Mouse (Mus musculus): ENCODE measurements at regions not wholly inside any gene's neighbourhood (a gene's known extent, or its start where the extent isn't known, plus 50 kb on each side); places are given as distances from the start of the nearest gene placed in this dataset.

- no peak for DNase-seq (ENCODE audit: low spot score in 2 of 2)
These were observed 92.5 kb upstream of the 2210010C04Rik start for GRCm38 (mm10) chr6:41127816-41128215.

GRCm38 (mm10) chr6:41126855-41127254, 91.5 kb upstream of the 2210010C04Rik start:
- no peak for DNase-seq (ENCODE audit: low spot score in 2 of 2)

GRCm38 (mm10) chr6:41121641-41122040, 86.3 kb upstream of the 2210010C04Rik start:
- no peak for DNase-seq (ENCODE audit: low spot score in 2 of 2)

GRCm38 (mm10) chr6:41119176-41119575, 83.9 kb upstream of the 2210010C04Rik start:
- no peak for DNase-seq (ENCODE audit: low spot score in 2 of 2)

GRCm38 (mm10) chr6:41118201-41118976, 83.1 kb upstream of the 2210010C04Rik start:
- DNase-seq (ENCODE audit: low spot score in 2 of 2), result peak; percentile 72 to 81

- no peak for DNase-seq (ENCODE audit: low spot score in 2 of 2)
These were observed 78.6 kb upstream of the 2210010C04Rik start for GRCm38 (mm10) chr6:41113943-41114342.

GRCm38 (mm10) chr6:41112861-41113610, 77.7 kb upstream of the 2210010C04Rik start:
- peak; percentile 61 to 79 for DNase-seq (ENCODE audit: low spot score in 2 of 2)

- DNase-seq (ENCODE audit: low spot score in 2 of 2), result no peak
These were observed 76.5 kb upstream of the 2210010C04Rik start for GRCm38 (mm10) chr6:41111829-41112228.

- DNase-seq (ENCODE audit: low spot score in 2 of 2), result no peak
These were observed 73.6 kb upstream of the 2210010C04Rik start for GRCm38 (mm10) chr6:41108897-41109296.

GRCm38 (mm10) chr6:41103689-41104400, 68.5 kb upstream of the 2210010C04Rik start:
- peak; percentile 44 to 52 for DNase-seq (ENCODE audit: low spot score in 2 of 2)

- no peak for DNase-seq (ENCODE audit: low spot score in 2 of 2)
These were observed 66.7 kb upstream of the 2210010C04Rik start for GRCm38 (mm10) chr6:41101997-41102396.

GRCm38 (mm10) chr6:41100258-41100657, 64.9 kb upstream of the 2210010C04Rik start:
- DNase-seq (ENCODE audit: low spot score in 2 of 2), result no peak

- DNase-seq (ENCODE audit: low spot score in 2 of 2), result peak; percentile 44 to 55
These were observed 56.0 kb upstream of the 2210010C04Rik start for GRCm38 (mm10) chr6:41091177-41091829.

Data from left cerebral cortex, adult 18-20 months (tissue).